Mouse (Mus musculus): ENCODE results near the gene Agrn.

Agrn gene

GRCm38 (mm10) chr4:156197131-156197828 lies at the start of gene Agrn:
TSS of gene Agrn (minus strand) at chr4:156197488.
- peak; percentile 80 for DNase-seq

- no peak for DNase-seq
These were observed 39.6 kb upstream of the Agrn start for GRCm38 (mm10) chr4:156236651-156237447.

DNA sequence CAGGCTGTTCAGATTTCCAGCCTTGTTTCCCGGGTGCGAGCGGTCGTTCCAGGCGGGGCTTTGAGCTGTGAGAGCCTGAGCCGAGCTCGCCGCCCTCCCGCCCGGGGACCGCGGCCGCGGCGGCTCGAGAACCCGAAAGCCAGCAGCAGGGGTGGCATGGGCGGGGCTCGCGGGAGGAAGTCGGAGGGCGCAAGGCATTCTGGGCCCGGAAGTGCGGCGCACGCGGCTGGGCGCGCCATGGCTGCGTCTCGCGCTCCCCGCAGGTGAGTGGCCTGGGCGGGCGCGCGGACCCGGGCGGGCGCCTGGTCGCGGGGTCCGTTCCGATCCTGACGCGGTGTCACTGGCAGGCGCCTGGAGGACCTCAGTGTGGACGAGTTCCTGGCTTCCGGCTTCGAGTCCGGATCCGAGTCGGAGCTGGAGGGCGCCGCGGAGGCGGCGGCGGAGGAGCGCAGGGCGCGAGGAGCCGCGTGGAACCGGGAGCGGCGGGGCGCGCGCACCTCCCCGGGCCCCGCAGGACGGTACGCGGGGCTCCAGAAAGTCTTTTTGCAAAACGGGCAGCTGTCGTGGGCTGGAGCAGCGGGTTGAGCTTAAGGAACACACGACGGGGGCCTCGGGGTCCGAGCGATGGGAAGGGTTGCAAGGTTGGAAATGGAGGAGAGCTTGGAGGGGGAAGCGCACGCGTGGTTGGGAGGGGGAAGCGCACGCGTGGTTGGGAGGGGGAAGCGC lies 38.7 kb upstream of the Agrn start, which contains the start of gene Noc2l:
Gene Noc2l, plus strand, starts transcription at position 203 of the 726 bp plus-strand sequence.
- DNase-seq: peak; percentile 92

GRCm38 (mm10) chr4:156235360-156235770 lies 38.1 kb upstream of the Agrn start:
- no peak for DNase-seq

DNA sequence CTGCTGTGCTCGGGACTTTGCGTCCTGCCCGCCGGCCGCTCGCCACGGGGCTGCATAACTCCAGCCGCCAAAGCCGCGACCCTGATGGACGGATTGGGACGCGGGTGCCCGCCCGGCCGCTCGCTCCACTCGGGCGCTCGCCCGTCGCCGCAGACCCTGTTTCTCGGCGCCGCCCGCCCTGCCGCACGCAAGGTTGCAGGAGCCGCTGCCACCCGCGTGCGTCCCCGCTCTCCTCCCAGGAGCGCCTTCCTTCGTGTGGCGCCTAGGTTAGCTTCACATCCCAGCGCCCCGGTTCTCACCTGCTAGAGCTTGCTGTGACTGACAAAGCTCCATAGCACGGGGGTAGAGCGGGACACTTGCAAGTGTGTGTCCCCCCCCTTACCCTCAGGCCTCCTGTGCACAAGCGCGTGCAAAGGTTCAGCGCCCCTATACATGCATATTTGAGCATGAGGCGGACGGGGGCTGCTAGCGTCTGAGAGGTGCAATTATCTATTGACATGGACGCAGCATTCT lies 37.5 kb upstream of the Agrn start, which contains the start of gene Plekhn1:
Gene Plekhn1, minus strand, starts transcription at position 157 of the 513 bp plus-strand sequence.
- DNase-seq: peak; percentile 76

DNA sequence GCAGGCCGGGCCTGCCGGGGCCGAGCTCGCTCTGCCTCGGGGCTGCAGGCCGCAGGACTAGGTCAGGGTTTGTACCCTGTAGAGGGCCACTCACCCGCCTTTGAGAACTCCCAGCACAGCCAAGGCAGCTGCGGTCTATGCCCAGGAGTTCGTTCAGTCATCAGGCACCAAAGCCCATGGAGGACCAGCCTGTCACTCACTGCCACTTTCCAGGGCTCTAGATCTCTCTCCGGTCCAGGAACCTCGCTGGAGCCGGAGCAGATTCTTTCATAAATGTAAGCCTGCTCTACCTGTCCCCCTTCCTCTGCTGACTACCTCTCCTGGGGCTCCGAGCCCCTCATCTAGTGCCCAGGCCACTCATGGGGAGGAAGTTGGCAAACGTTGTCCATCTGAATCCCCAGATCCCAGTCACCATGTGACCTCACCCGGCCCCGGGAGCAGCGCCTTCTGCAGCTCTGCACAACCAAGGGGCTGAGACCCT lies 36.8 kb upstream of the Agrn start:
- no peak for DNase-seq

DNA sequence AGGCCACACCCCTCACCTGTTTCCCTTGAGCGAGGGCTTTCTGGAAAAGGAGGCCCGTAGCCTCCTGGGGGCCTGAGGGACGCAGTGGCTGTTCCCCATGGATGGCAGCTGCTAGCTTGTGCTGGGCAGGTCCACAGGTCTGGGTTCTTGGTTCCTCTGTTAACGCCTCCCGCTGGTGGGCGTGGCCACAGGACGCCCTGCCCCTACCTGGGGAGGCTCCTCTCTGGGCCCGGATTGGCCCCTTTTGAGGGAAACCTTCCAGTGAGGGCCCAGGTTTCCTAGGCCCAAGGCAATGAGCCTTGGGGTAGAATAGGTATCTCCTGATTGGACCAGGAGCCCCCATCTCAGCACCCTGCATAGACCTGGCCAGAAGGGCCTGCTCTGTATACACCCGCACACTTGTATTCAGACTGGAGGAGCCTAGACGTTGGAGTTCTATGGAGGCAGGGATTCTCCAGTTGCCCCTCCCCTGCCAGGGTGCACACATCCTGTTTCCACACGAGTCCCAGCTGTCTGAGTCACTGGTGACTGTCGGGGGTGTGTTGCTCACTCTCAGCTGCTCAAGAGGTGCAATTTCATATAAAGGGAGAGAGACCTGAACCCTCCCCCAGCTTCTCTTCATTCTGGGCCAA lies 31.2 kb upstream of the Agrn start:
- peak; percentile 27 for DNase-seq

DNA sequence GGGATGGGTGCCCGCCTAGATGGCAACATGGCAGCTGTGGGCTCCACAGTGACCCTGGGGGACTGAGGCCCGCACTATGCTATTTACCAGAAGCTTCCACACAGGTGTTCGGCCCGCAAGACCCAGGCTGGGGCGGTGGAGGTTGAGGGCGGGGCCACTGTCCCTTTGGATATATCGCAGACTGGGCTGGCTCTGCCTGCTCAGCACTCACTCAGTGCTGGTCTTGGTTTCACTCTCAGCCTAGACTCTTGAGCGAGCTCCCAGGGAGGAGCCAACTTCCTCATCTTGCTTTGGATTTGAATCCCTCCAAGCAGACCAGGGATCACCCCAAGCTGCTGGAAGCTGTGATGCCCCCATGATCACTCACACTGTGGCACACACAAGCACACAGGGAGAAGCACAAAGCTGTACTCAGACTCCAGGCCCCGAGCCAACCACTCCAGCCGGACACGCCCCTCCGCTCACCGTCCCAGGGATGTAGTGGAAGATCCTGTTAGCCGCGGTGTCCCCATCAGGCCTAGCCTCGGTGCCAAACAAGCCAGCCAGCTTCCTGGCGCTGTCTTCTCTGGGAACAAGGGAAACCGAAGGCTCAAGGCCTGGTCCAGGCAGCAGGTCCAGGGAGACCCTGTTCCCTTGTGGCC lies 30.6 kb upstream of the Agrn start:
- peak; percentile 52 for DNase-seq

GRCm38 (mm10) chr4:156224276-156224675 lies 27.0 kb upstream of the Agrn start:
- DNase-seq: no peak

GRCm38 (mm10) chr4:156219936-156220335 lies 22.6 kb upstream of the Agrn start:
- DNase-seq: no peak

GRCm38 (mm10) chr4:156217838-156218237 lies 20.6 kb upstream of the Agrn start:
- DNase-seq: no peak

- DNase-seq: no peak
These were observed 19.9 kb upstream of the Agrn start for GRCm38 (mm10) chr4:156217022-156217669.

DNA sequence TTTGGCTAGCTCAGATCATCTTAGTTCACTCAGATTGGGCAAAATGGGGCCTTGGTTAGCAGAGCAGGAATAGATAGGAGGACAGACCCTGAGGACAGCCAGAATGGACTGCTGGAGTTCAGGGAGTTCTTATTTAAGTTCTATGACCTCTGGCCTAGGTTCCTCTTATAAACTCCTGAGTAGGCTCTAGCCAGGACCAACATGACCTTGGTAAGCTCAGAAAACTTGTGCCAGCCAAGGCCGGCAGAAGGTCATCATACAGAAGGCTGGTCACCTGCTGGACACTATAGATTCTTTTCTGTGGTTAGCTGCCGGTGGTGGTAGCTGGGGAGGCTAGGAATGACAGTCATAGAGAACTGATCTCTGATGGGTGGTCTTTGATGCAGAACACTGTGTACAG lies 18.9 kb upstream of the Agrn start:
- no peak for DNase-seq

- DNase-seq: peak; percentile 41
These were observed 18.4 kb upstream of the Agrn start, which contains the start of gene Perm1 for GRCm38 (mm10) chr4:156215649-156216048. TSS of gene Perm1 (plus strand) at chr4:156215868.

GRCm38 (mm10) chr4:156213134-156213533 lies 15.8 kb upstream of the Agrn start:
- DNase-seq: no peak

DNA sequence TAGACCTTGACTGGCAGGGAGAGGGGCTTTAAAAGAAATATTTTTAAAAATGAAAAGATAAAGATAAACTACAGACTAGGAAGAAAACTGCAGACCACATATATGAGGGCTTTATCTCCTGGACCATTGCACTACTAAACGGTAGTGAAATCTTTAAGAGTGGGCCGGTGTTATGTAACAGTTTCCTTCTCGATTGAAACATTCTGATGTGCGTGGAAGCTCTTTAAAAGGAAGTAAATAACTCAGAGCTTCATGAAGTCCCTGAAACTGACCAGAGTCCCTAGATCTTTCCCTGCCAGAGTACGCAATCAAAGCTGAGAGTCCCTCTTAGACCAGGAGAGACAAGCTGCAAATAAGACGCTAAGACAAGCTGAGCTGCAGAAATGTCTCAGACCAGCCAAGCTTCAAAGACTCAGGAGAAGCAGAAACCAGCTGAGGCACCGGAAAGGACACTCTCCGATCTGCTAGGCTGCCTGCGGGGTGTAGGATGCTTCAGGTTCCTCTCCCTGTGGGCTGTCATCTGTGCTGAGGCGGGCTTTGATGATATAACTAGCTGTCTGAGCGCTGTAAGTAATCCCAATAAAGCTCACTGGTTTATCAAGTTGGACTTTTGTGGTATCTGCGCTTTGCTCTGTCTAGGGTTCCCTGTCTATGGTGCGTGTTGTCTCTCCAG lies 12.8 kb upstream of the Agrn start:
- DNase-seq: no peak

GRCm38 (mm10) chr4:156208872-156209271 lies 11.6 kb upstream of the Agrn start:
- DNase-seq: no peak

DNA sequence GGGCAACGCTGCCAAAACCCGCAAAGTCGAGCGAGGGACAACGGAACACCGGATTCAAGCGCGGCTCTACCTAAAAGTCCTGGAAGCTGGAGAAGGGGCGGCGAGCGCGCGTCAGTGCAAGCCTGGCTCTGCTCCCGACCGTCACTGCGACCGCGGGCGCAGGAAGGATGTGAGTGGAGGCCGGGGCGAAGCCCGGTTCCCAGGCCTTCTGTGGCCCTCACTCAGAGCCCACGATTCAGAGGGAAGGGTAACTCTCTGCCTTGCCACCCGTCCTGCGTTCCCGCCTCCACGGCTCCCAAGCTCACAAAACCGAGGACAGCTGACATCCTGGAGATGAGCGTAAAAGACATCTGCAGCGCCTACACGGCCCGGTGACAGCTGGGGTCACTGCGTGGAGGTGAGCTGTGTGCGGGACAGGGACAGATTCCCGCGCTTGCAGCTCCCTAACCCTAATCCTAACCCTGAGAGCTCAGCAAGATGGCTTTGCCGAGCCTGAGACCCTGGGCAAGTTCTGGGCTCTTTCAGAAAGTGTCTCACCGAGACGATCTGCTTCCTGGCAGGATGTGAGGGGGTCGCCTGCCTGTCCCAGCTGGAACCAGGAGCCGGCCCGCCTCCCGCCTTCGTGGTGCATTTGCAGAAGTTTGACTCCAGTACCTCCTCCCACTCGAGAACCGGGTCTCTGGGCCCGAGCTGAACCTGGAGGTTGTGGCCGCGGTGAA lies 6.3 kb upstream of the Agrn start:
- DNase-seq: peak; percentile 40

GRCm38 (mm10) chr4:156203001-156203412 lies 5.7 kb upstream of the Agrn start, which contains the start of gene AW011738:
TSS of gene AW011738 (plus strand) at chr4:156203304.
- DNase-seq: peak; percentile 74

DNA sequence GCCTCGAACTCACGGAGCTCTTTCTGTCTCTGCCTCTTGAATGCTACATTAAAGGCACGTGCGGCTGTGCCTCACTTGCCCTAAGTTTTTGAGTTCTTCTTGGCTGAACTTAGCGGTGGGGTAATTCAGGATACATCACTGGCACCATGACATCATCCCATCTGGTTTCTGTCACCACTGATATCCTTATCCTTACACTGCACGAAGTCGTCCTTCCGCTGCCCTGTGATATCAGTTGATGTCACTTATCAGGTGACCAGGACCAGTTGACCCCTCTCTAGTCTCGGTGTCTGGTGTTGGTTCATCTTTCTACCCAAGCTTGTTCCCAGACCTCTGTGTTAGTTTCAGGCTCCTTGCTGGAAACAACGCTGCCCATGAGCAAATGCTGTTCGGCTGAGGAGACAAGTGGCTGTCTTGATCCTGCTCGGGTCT lies 5.2 kb upstream of the Agrn start:
- no peak for DNase-seq

All from lung, postnatal 14 days (tissue).